Mouse (Mus musculus) forebrain, postnatal 0 days (tissue): ENCODE results near the gene Ccdc182. TPM values are rescaled to one million over a fixed set of nuclear protein-coding genes. Genes with fewer than 3 reads are reported as not detected.

Source experiments
- ATAC-seq: fragments of 200-750 bp; cut with Nextera tagmentation; 2 replicates; pipeline ENCODE4 v1.8.0; 2017; ENCODE audit warnings: mild to moderate bottlenecking, moderate library complexity
- DNase-seq: peaks from one replicate; pipeline ENCODE4 v3.0.0-alpha.2; 2015
- H3K27ac ChIP-seq: fragments of 300-500 bp; sonication (generic); 2 replicates; pipeline ENCODE4 v1.5.1; 2014; ENCODE audit warnings: low read depth, mild to moderate bottlenecking, antibody characterized with exemption, low read length, moderate library complexity, mixed read lengths
- H3K27me3 ChIP-seq: fragments of 300-500 bp; sonication (generic); 2 replicates; pipeline ENCODE4 v1.6.1; 2014; ENCODE audit warnings: mild to moderate bottlenecking, low read length, mixed read lengths; ENCODE audit not compliant: insufficient read depth
- H3K36me3 ChIP-seq: fragments of 300-500 bp; sonication (generic); 2 replicates; pipeline ENCODE4 v1.6.1; 2014; ENCODE audit warnings: mild to moderate bottlenecking, moderate library complexity; ENCODE audit not compliant: insufficient read depth
- H3K4me1 ChIP-seq: fragments of 300-500 bp; sonication (generic); 2 replicates; pipeline ENCODE4 v1.6.1; 2014; ENCODE audit warnings: antibody characterized with exemption; ENCODE audit not compliant: insufficient read depth
- H3K4me2 ChIP-seq: fragments of 300-500 bp; sonication (generic); 2 replicates; pipeline ENCODE4 v1.6.1; 2014; ENCODE audit warnings: low read depth, mild to moderate bottlenecking, moderate library complexity
- H3K4me3 ChIP-seq: fragments of 300-500 bp; sonication (generic); 2 replicates; pipeline ENCODE4 v1.5.1; 2014; ENCODE audit warnings: low read depth, low read length, mixed read lengths
- H3K9ac ChIP-seq: fragments of 300-500 bp; sonication (generic); 2 replicates; pipeline ENCODE4 v1.6.1; 2014; ENCODE audit warnings: mild to moderate bottlenecking
- H3K9me3 ChIP-seq: fragments of 300-500 bp; sonication (generic); 2 replicates; pipeline ENCODE4 v1.6.1; 2016; ENCODE audit warnings: low read length
- CTCF ChIP-seq: sonication (generic); IDR thresholded peaks from 2 replicates; pipeline ENCODE4 v1.5.1; 2016; ENCODE audit warnings: antibody characterized with exemption, control low read depth, low read depth
- WGBS: fragments of 180-500 bp; shearing (Covaris S2); extraction: QIAGEN DNeasy Blood & Tissue Kit; methylation state at CpG from one replicate; pipeline ENCODE4 v1.1.7; 2014; 5-methylcytosine and 5-hydroxymethylcytosine counted together
- polyA plus RNA-seq: library from polyadenylated mRNA; unstranded; fragments of >200 nt; fragmentation: Nextera tagmentation; extraction: Ambion mirVana; gene quantifications from 2 replicates; pipeline ENCODE4 v1.2.1, GENCODE M21; 2015
- total RNA-seq: library from RNA; depleted of rRNA; stranded (reverse); fragments of >200 nt; gene quantifications from 2 replicates; pipeline ENCODE4 v1.2.3, GENCODE M21; 2014

The Ccdc182 gene
- total and polyA plus RNA-seq, 2 experiments from 2014 or later, result not detected

GRCm38 (mm10) chr11:88307616-88308543 lies 14.0 kb downstream of the Ccdc182 start:
- DNase-seq (no peak), ATAC-seq (no peak)
- Histone ChIP-seq H3K4me2 (no peak overlapping the region), H3K4me1 (no peaks in the 10 kb centered on the region), H3K27ac (no peak overlapping the region), H3K9me3 (no peaks in the 10 kb centered on the region), H3K36me3 (no peaks in the 10 kb centered on the region), H3K27me3 (no peaks in the 10 kb centered on the region), H3K9ac (no peak overlapping the region), H3K4me3 (no peak overlapping the region)
- WGBS, result 82% methylated on average over 14 of the region's 14 CpGs
- peak; percentile 39; the same call in 1 of the 2 replicates for TF ChIP-seq CTCF

- Histone ChIP-seq H3K4me1 (no peaks in the 10 kb centered on the region), H3K4me3 (no peak overlapping the region), H3K27ac (no peak overlapping the region), H3K36me3 (no peaks in the 10 kb centered on the region), H3K27me3 (no peaks in the 10 kb centered on the region), H3K9ac (no peak overlapping the region), H3K9me3 (no peaks in the 10 kb centered on the region), H3K4me2 (no peak overlapping the region)
- no peak for TF ChIP-seq CTCF
- DNase-seq, result no peak
- no peak for ATAC-seq
- WGBS, result 39% methylated on average over 10 of the region's 10 CpGs
These were observed 15.3 kb downstream of the Ccdc182 start for GRCm38 (mm10) chr11:88309059-88309700.

GRCm38 (mm10) chr11:88310773-88311172 lies 16.9 kb downstream of the Ccdc182 start:
- no peak overlapping the region for H3K4me2 ChIP-seq
- DNase-seq (no peak), ATAC-seq (no peak)
- H3K9ac ChIP-seq, result no peak overlapping the region
- no peak overlapping the region for H3K27ac ChIP-seq
- H3K4me3 ChIP-seq, result no peak overlapping the region
- 59% methylated on average over 6 of the region's 6 CpGs for WGBS
- no peaks in the 10 kb centered on the region for H3K27me3 ChIP-seq
- no peaks in the 10 kb centered on the region for H3K36me3 ChIP-seq
- no peaks in the 10 kb centered on the region for H3K9me3 ChIP-seq
- no peak for TF ChIP-seq CTCF
- H3K4me1 ChIP-seq, result no peaks in the 10 kb centered on the region

GRCm38 (mm10) chr11:88311606-88312005 lies 17.7 kb downstream of the Ccdc182 start:
- Histone ChIP-seq H3K4me3 (no peak overlapping the region), H3K4me1 (no peaks in the 10 kb centered on the region), H3K27me3 (no peaks in the 10 kb centered on the region), H3K9ac (no peak overlapping the region), H3K36me3 (no peaks in the 10 kb centered on the region), H3K27ac (no peak overlapping the region), H3K4me2 (no peak overlapping the region), H3K9me3 (no peaks in the 10 kb centered on the region)
- no peak for TF ChIP-seq CTCF
- ATAC-seq, result no peak
- DNase-seq, result no peak
- WGBS, result 60% methylated on average over 7 of the region's 7 CpGs

- no peaks in the 10 kb centered on the region for H3K4me1 ChIP-seq
- WGBS, result 52% methylated on average over 8 of the region's 8 CpGs
- no peak for TF ChIP-seq CTCF
These were observed 19.7 kb downstream of the Ccdc182 start for GRCm38 (mm10) chr11:88313512-88313911.

GRCm38 (mm10) chr11:88314471-88314870 lies 20.6 kb downstream of the Ccdc182 start:
- ATAC-seq, result no peak

More at GRCm38 (mm10) chr11:88313512-88313911, 19.7 kb downstream of the Ccdc182 start:
- no peak for DNase-seq
- Histone ChIP-seq H3K9me3 (no peaks in the 10 kb centered on the region), H3K27me3 (no peaks in the 10 kb centered on the region), H3K36me3 (no peaks in the 10 kb centered on the region), H3K4me2 (no peak overlapping the region), H3K27ac (no peak overlapping the region), H3K9ac (no peak overlapping the region), H3K4me3 (no peak overlapping the region)
- ATAC-seq, result no peak

GRCm38 (mm10) chr11:88315393-88315792 lies 21.5 kb downstream of the Ccdc182 start:
- Histone ChIP-seq H3K36me3 (no peaks in the 10 kb centered on the region), H3K27ac (no peak overlapping the region), H3K27me3 (no peaks in the 10 kb centered on the region), H3K4me3 (no peak overlapping the region), H3K4me1 (no peaks in the 10 kb centered on the region), H3K9me3 (no peaks in the 10 kb centered on the region), H3K9ac (no peak overlapping the region), H3K4me2 (no peak overlapping the region)
- ATAC-seq (no peak), DNase-seq (no peak)
- WGBS, result 93% methylated on average over 5 of the region's 5 CpGs
- no peak for TF ChIP-seq CTCF

More at GRCm38 (mm10) chr11:88314471-88314870, 20.6 kb downstream of the Ccdc182 start:
- Histone ChIP-seq H3K4me1 (no peaks in the 10 kb centered on the region), H3K4me2 (no peak overlapping the region), H3K9ac (no peak overlapping the region), H3K36me3 (no peaks in the 10 kb centered on the region), H3K9me3 (no peaks in the 10 kb centered on the region), H3K4me3 (no peak overlapping the region), H3K27me3 (no peaks in the 10 kb centered on the region), H3K27ac (no peak overlapping the region)
- TF ChIP-seq CTCF, result no peak
- 64% methylated on average over 6 of the region's 6 CpGs for WGBS
- DNase-seq, result no peak
